Mouse (Mus musculus) lung, embryonic 15.5 days (tissue): ENCODE results near the gene Disc1. TPM values are rescaled to one million over a fixed set of nuclear protein-coding genes. Genes with fewer than 3 reads are reported as not detected.
A peak's percentile ranks its signal among the peaks of the same experiment; 100 is the strongest.

Source experiments
- ATAC-seq: fragments of 200-750 bp; cut with Nextera tagmentation; 2 replicates; pipeline ENCODE4 v1.8.0; 2017; ENCODE audit warnings: moderate number of reproducible peaks, borderline replicate concordance; ENCODE audit not compliant: low FRiP score, low TSS enrichment; ENCODE audit errors: extremely low read depth
- H3K27ac ChIP-seq: fragments of 300-500 bp; sonication (generic); 2 replicates; pipeline ENCODE4 v1.5.1; 2015; ENCODE audit warnings: moderate library complexity, mild to moderate bottlenecking, inconsistent platforms
- H3K27me3 ChIP-seq: fragments of 300-500 bp; sonication (generic); 2 replicates; pipeline ENCODE4 v1.6.1; 2015; ENCODE audit warnings: inconsistent platforms
- H3K36me3 ChIP-seq: fragments of 300-500 bp; sonication (generic); 2 replicates; pipeline ENCODE4 v1.6.1; 2015; ENCODE audit warnings: inconsistent platforms
- H3K4me1 ChIP-seq: fragments of 300-500 bp; sonication (generic); 2 replicates; pipeline ENCODE4 v1.6.1; 2015; ENCODE audit warnings: inconsistent platforms
- H3K4me2 ChIP-seq: fragments of 300-500 bp; sonication (generic); 2 replicates; pipeline ENCODE4 v1.6.1; 2015; ENCODE audit warnings: inconsistent platforms, mild to moderate bottlenecking, moderate library complexity
- H3K4me3 ChIP-seq: fragments of 300-500 bp; sonication (generic); 2 replicates; pipeline ENCODE4 v1.5.1; 2015; ENCODE audit warnings: mild to moderate bottlenecking, inconsistent platforms
- H3K9ac ChIP-seq: fragments of 300-500 bp; sonication (generic); 2 replicates; pipeline ENCODE4 v1.6.1; 2015; ENCODE audit warnings: inconsistent platforms
- H3K9me3 ChIP-seq: fragments of 300-500 bp; sonication (generic); 2 replicates; pipeline ENCODE4 v1.6.1; 2016; ENCODE audit warnings: inconsistent platforms
- WGBS: fragments of 180-500 bp; shearing (Covaris S2); methylation state at CpG from one replicate; pipeline ENCODE4 v1.1.7; 2015; 5-methylcytosine and 5-hydroxymethylcytosine counted together
- polyA plus RNA-seq: library from polyadenylated mRNA; unstranded; fragments of >200 nt; fragmentation: Nextera tagmentation; extraction: Ambion mirVana; gene quantifications from 2 replicates; pipeline ENCODE4 v1.2.1, GENCODE M21; 2015

The Disc1 gene
- polyA plus RNA-seq, 1 experiment from 2014 or later, result 3.0 TPM

- Histone ChIP-seq H3K36me3 (no peaks in the 10 kb centered on the region), H3K4me2 (no peak overlapping the region), H3K27me3 (no peaks in the 10 kb centered on the region), H3K4me3 (no peak overlapping the region), H3K27ac (no peak overlapping the region), H3K9me3 (no peaks in the 10 kb centered on the region), H3K9ac (no peak overlapping the region), H3K4me1 (0 out of 2 replicates have a peak, but pooled peaks cover 10% of the 10 kb centered on the region)
- 92% methylated on average over 4 of the region's 4 CpGs for WGBS
- ATAC-seq, result no peak
Observed at GRCm38 (mm10) chr8:125279892-125280291, 225.9 kb downstream of the Disc1 start.

- H3K27ac ChIP-seq, result no peak overlapping the region
- no peak overlapping the region for H3K4me3 ChIP-seq
- H3K9me3 ChIP-seq, result no peaks in the 10 kb centered on the region
- no peak overlapping the region for H3K9ac ChIP-seq
- 18% methylated on average over 7 of the region's 7 CpGs for whole genome bisulfite sequencing
- no peaks in the 10 kb centered on the region for H3K27me3 ChIP-seq
- H3K36me3 ChIP-seq, result no peaks in the 10 kb centered on the region
- H3K4me2 ChIP-seq, result no peak overlapping the region
- H3K4me1 ChIP-seq, result peaks cover 17% of the 10 kb centered on the region; the same call in 1 of the 2 replicates
- peak; percentile 45; the same call in 1 of the 2 replicates for ATAC-seq
Observed at GRCm38 (mm10) chr8:125282531-125282930, 228.5 kb downstream of the Disc1 start.

DNA sequence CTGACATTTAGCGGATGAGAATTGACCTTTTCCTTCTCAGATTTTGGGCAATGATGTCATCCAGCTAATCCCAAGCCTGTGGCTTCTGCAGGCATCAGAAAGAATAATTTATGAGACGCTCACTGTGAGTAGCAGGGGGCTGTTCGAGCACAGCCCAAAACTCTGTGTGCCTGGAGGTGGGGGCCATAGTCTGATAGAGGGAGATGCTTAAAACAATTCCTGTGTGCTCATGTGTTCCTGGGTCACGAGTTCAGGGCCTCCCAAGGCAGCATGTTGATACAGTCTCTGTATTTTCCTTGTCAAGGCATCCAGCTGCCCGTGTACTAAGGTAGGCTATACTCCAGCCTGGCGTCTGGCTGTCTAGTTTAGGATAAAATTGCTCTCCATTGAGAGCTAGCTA is 229.5 kb downstream of the Disc1 start:
- Histone ChIP-seq H3K4me3 (no peak overlapping the region), H3K4me2 (no peak overlapping the region), H3K27me3 (no peaks in the 10 kb centered on the region), H3K27ac (no peak overlapping the region), H3K4me1 (peaks cover 20% of the 10 kb centered on the region; the same call in 1 of the 2 replicates), H3K36me3 (no peaks in the 10 kb centered on the region), H3K9ac (no peak overlapping the region), H3K9me3 (no peaks in the 10 kb centered on the region)
- 68% methylated on average over 6 of the region's 6 CpGs for WGBS
- ATAC-seq, result no peak

GRCm38 (mm10) chr8:125284875-125285274 is 230.9 kb downstream of the Disc1 start:
- H3K36me3 ChIP-seq, result no peaks in the 10 kb centered on the region
- no peak overlapping the region for H3K27ac ChIP-seq
- no peak overlapping the region for H3K4me2 ChIP-seq
- no peaks in the 10 kb centered on the region for H3K9me3 ChIP-seq
- 56% methylated on average over 4 of the region's 4 CpGs for WGBS
- H3K27me3 ChIP-seq, result no peaks in the 10 kb centered on the region
- no peak for ATAC-seq
- peaks cover 20% of the 10 kb centered on the region; the same call in 1 of the 2 replicates for H3K4me1 ChIP-seq
- H3K4me3 ChIP-seq, result no peak overlapping the region
- no peak overlapping the region for H3K9ac ChIP-seq

GRCm38 (mm10) chr8:125285391-125285790 is 231.4 kb downstream of the Disc1 start:
- Histone ChIP-seq H3K27ac (no peak overlapping the region), H3K9me3 (no peaks in the 10 kb centered on the region), H3K4me3 (no peak overlapping the region), H3K4me1 (peaks cover 20% of the 10 kb centered on the region; the same call in 1 of the 2 replicates), H3K36me3 (no peaks in the 10 kb centered on the region), H3K4me2 (no peak overlapping the region), H3K27me3 (no peaks in the 10 kb centered on the region), H3K9ac (no peak overlapping the region)
- ATAC-seq, result no peak
- WGBS, result 82% methylated on average over 8 of the region's 8 CpGs

DNA sequence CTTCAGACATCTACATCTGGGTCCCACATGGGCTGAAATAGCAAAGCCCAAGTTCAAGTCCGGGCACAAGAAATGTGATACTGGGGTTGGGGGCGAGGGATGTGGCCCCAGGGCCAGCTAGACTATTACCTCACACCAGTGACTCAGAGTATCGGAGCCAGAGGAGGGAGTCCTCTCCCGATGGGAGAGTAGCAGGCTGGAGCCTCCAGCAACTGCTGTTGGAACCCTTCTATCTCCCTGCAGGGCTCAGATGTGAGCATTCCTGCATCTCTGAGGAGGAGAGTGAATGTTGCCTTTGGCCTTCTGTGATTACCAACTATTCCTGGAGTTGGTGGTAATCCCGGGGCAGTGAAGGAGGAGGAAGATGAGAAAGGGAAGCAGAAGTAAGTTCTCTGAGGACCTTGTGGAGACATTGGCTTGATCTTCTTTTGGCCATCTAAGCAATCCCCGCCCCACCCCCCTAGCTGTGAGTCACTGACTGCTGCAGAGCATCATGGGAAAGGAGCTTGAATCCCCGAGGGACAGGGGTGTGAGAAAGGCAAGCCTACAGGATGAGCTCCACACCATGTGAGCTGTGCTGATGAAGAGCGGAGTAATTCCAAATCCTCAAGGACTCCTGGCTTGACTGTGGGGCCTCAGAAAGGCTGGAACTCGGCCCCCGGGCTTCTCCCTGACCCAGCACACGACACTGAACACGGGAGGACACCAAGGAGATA is 232.1 kb downstream of the Disc1 start:
- no peak overlapping the region for H3K4me3 ChIP-seq
- no peak overlapping the region for H3K27ac ChIP-seq
- H3K36me3 ChIP-seq, result no peaks in the 10 kb centered on the region
- H3K4me1 ChIP-seq, result peaks cover 21% of the 10 kb centered on the region; the same call in 1 of the 2 replicates
- no peak for ATAC-seq
- no peak overlapping the region for H3K9ac ChIP-seq
- no peaks in the 10 kb centered on the region for H3K9me3 ChIP-seq
- no peak overlapping the region for H3K4me2 ChIP-seq
- WGBS, result 63% methylated on average over 12 of the region's 12 CpGs
- H3K27me3 ChIP-seq, result no peaks in the 10 kb centered on the region

DNA sequence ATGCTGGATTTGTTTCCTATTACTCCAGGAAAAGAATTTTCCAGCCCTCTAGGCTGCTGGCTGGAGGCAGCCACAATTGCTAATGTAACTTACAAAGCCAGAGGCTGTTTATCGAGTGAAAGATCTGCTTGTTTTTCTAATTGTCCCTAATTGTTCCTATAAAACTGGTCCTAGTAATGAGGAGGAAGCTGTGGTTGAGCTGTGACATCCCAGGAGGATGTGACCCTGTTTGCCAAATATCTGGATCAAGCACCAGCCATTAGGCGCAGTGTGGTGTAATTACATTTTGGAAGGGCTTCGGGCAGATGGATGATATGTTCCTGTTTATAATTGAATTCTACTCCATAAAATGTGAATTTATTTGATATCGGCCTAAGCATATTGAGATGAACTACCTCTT is 233.3 kb downstream of the Disc1 start:
- H3K4me3 ChIP-seq, result no peak overlapping the region
- no peak overlapping the region for H3K27ac ChIP-seq
- peaks cover 29% of the 10 kb centered on the region for H3K4me1 ChIP-seq
- H3K27me3 ChIP-seq, result no peaks in the 10 kb centered on the region
- 70% methylated on average over 4 of the region's 4 CpGs for WGBS
- H3K36me3 ChIP-seq, result no peaks in the 10 kb centered on the region
- H3K4me2 ChIP-seq, result no peak overlapping the region
- ATAC-seq, result no peak
- H3K9me3 ChIP-seq, result no peaks in the 10 kb centered on the region
- no peak overlapping the region for H3K9ac ChIP-seq

DNA sequence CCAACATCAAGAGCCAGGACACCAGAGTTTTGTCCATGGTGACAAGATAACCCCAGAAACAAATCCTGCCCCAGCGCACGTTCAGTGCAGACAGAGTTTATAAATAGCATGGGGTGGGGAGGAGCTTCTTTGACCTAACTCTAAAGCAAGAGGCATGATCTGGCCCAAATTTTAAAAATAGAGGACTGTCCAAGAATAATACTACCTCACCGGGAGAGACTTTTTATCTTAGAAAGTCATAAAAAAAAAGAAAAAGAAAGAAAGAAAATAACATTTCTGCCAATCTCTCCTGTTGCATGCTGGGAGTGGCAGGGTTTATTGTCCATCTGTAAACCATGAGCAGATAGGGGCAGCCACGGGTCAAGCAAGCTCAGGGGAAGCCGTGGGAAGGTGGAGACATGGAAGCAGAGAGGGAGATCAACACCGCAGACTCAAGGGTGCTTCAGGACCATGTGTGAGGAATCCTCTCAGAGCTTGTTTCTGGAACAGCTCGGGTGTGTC is 233.9 kb downstream of the Disc1 start:
- H3K9ac ChIP-seq, result no peak overlapping the region
- no peaks in the 10 kb centered on the region for H3K9me3 ChIP-seq
- H3K4me3 ChIP-seq, result no peak overlapping the region
- no peak overlapping the region for H3K27ac ChIP-seq
- 39% methylated on average over 7 of the region's 7 CpGs for WGBS
- H3K27me3 ChIP-seq, result no peaks in the 10 kb centered on the region
- ATAC-seq, result no peak
- H3K4me2 ChIP-seq, result no peak overlapping the region
- no peaks in the 10 kb centered on the region for H3K36me3 ChIP-seq
- H3K4me1 ChIP-seq, result peaks cover 29% of the 10 kb centered on the region

GRCm38 (mm10) chr8:125291506-125291905 is 237.5 kb downstream of the Disc1 start:
- ATAC-seq, result no peak
- Histone ChIP-seq H3K36me3 (no peaks in the 10 kb centered on the region), H3K4me3 (no peak overlapping the region), H3K27ac (peak overlapping the region; percentile 87; the same call in 1 of the 2 replicates), H3K4me2 (no peak overlapping the region), H3K9ac (no peak overlapping the region), H3K27me3 (no peaks in the 10 kb centered on the region), H3K9me3 (no peaks in the 10 kb centered on the region), H3K4me1 (peaks cover 42% of the 10 kb centered on the region)
- WGBS, result 51% methylated on average over 10 of the region's 10 CpGs

- H3K4me2 ChIP-seq, result no peak overlapping the region
- no peak overlapping the region for H3K4me3 ChIP-seq
- no peak for ATAC-seq
- H3K27me3 ChIP-seq, result no peaks in the 10 kb centered on the region
- 74% methylated on average over 22 of the region's 22 CpGs for WGBS
- no peaks in the 10 kb centered on the region for H3K36me3 ChIP-seq
- no peak overlapping the region for H3K9ac ChIP-seq
- H3K4me1 ChIP-seq, result peaks cover 40% of the 10 kb centered on the region
- no peaks in the 10 kb centered on the region for H3K9me3 ChIP-seq
- H3K27ac ChIP-seq, result peak overlapping the region; percentile 87
Observed at GRCm38 (mm10) chr8:125291932-125292717, 238.1 kb downstream of the Disc1 start.

GRCm38 (mm10) chr8:125292933-125293591 is 239.1 kb downstream of the Disc1 start:
- Histone ChIP-seq H3K4me2 (no peak overlapping the region), H3K27ac (peak overlapping the region; percentile 87), H3K4me1 (peaks cover 35% of the 10 kb centered on the region), H3K9ac (no peak overlapping the region), H3K4me3 (no peak overlapping the region), H3K27me3 (no peaks in the 10 kb centered on the region), H3K36me3 (no peaks in the 10 kb centered on the region), H3K9me3 (no peaks in the 10 kb centered on the region)
- peak; percentile 65 for ATAC-seq
- 31% methylated on average over 8 of the region's 8 CpGs for WGBS
